Mouse (Mus musculus) liver, embryonic 16.5 days (tissue): Measurements from ENCODE around the gene Lsm7. TPM values are rescaled to one million over a fixed set of nuclear protein-coding genes. Genes with fewer than 3 reads are reported as not detected.
A peak's percentile ranks its signal among the peaks of the same experiment; 100 is the strongest.

Experiments
- ATAC-seq: fragments of 200-750 bp; cut with Nextera tagmentation; 2 replicates; pipeline ENCODE4 v1.8.0; 2017; ENCODE audit warnings: low read depth, mild to moderate bottlenecking, moderate number of reproducible peaks, moderate library complexity
- H3K27ac ChIP-seq: fragments of 300-500 bp; sonication (generic); 2 replicates; pipeline ENCODE4 v1.5.1; 2014; ENCODE audit warnings: mild to moderate bottlenecking, low read length
- H3K27me3 ChIP-seq: fragments of 300-500 bp; sonication (generic); 2 replicates; pipeline ENCODE4 v1.6.1; 2014; ENCODE audit warnings: low read depth, low read length, mixed read lengths; ENCODE audit not compliant: control insufficient read depth, insufficient read depth
- H3K36me3 ChIP-seq: fragments of 300-500 bp; sonication (generic); 2 replicates; pipeline ENCODE4 v1.6.1; 2014; ENCODE audit warnings: mild to moderate bottlenecking; ENCODE audit not compliant: control insufficient read depth, insufficient read depth
- H3K4me1 ChIP-seq: fragments of 300-500 bp; sonication (generic); 2 replicates; pipeline ENCODE4 v1.6.1; 2014; ENCODE audit warnings: low read depth, low read length, mixed read lengths; ENCODE audit not compliant: control insufficient read depth
- H3K4me2 ChIP-seq: fragments of 300-500 bp; sonication (generic); 2 replicates; pipeline ENCODE4 v1.6.1; 2014; ENCODE audit warnings: low read depth, low read length, mixed read lengths
- H3K4me3 ChIP-seq: fragments of 300-500 bp; sonication (generic); 2 replicates; pipeline ENCODE4 v1.5.1; 2014; ENCODE audit warnings: low read depth, mild to moderate bottlenecking, low read length
- H3K9ac ChIP-seq: fragments of 300-500 bp; sonication (generic); 2 replicates; pipeline ENCODE4 v1.6.1; 2014; ENCODE audit warnings: low read depth, low read length
- H3K9me3 ChIP-seq: fragments of 300-500 bp; sonication (generic); replicated peaks from 2 replicates; pipeline ENCODE4 v1.6.1; 2016; ENCODE audit warnings: low read length; ENCODE audit not compliant: control insufficient read depth
- WGBS: fragments of 180-500 bp; shearing (Covaris S2); extraction: QIAGEN DNeasy Blood & Tissue Kit; methylation state at CpG from one replicate; pipeline ENCODE4 v1.1.7; 2014; ENCODE audit not compliant: insufficient replicate concordance; 5-methylcytosine and 5-hydroxymethylcytosine counted together
- polyA plus RNA-seq: library from polyadenylated mRNA; unstranded; fragments of >200 nt; fragmentation: Nextera tagmentation; extraction: Ambion mirVana; gene quantifications from 2 replicates; pipeline ENCODE4 v1.2.1, GENCODE M21; 2015

Lsm7 gene
- polyA plus RNA-seq, result 92.5 and 108 TPM in 2 replicates

GRCm38 (mm10) chr10:80854913-80855748 lies at the start of gene Lsm7, which contains the start of gene Sppl2b:
TSS of gene Lsm7 (minus strand) at chr10:80855209.
TSS of gene Sppl2b (plus strand) at chr10:80855275.
- WGBS, result under 1% methylated on average over 81 of the region's 81 CpGs
- peak; percentile 41 for ATAC-seq
- H3K9ac ChIP-seq, result peak within 1 kb of the TSS; percentile 98
- H3K4me1 ChIP-seq, result peaks cover 47% of the 10 kb centered on the region
- no peaks in the 10 kb centered on the region for H3K9me3 ChIP-seq
- peak within 1 kb of the TSS; percentile 96 for H3K4me2 ChIP-seq
- H3K27me3 ChIP-seq, result no peaks in the 10 kb centered on the region
- H3K36me3 ChIP-seq, result peaks cover 17% of the 10 kb centered on the region
- H3K27ac ChIP-seq, result peak within 1 kb of the TSS; percentile 99
- H3K4me3 ChIP-seq, result peak within 1 kb of the TSS; percentile 96

GRCm38 (mm10) chr10:80904709-80905108 lies 49.7 kb upstream of the Lsm7 start:
- H3K36me3 ChIP-seq, result peaks cover 4% of the 10 kb centered on the region
- no peaks in the 10 kb centered on the region for H3K27me3 ChIP-seq
- H3K4me1 ChIP-seq, result peaks cover 8% of the 10 kb centered on the region
- H3K27ac ChIP-seq, result no peak overlapping the region
- H3K9me3 ChIP-seq, result no peaks in the 10 kb centered on the region
- ATAC-seq, result no peak
- 78% methylated on average over 11 of the region's 11 CpGs for WGBS
- no peak overlapping the region for H3K4me2 ChIP-seq
- no peak overlapping the region for H3K9ac ChIP-seq
- H3K4me3 ChIP-seq, result no peak overlapping the region

GRCm38 (mm10) chr10:80904004-80904693 lies 49.1 kb upstream of the Lsm7 start:
- Histone ChIP-seq H3K4me2 (no peak overlapping the region), H3K9ac (no peak overlapping the region), H3K27me3 (no peaks in the 10 kb centered on the region), H3K36me3 (peaks cover 5% of the 10 kb centered on the region), H3K27ac (no peak overlapping the region), H3K4me1 (peaks cover 14% of the 10 kb centered on the region), H3K9me3 (no peaks in the 10 kb centered on the region), H3K4me3 (no peak overlapping the region)
- 86% methylated on average over 28 of the region's 28 CpGs for WGBS
- ATAC-seq, result no peak

- no peak overlapping the region for H3K4me3 ChIP-seq
- ATAC-seq, result no peak
- H3K9me3 ChIP-seq, result no peaks in the 10 kb centered on the region
- 80% methylated on average over 10 of the region's 10 CpGs for WGBS
- no peak overlapping the region for H3K27ac ChIP-seq
- no peak overlapping the region for H3K9ac ChIP-seq
- H3K27me3 ChIP-seq, result no peaks in the 10 kb centered on the region
- H3K4me1 ChIP-seq, result peaks cover 17% of the 10 kb centered on the region
- H3K36me3 ChIP-seq, result peaks cover 7% of the 10 kb centered on the region
- H3K4me2 ChIP-seq, result no peak overlapping the region
These were observed 48.3 kb upstream of the Lsm7 start for GRCm38 (mm10) chr10:80903282-80903681.

GRCm38 (mm10) chr10:80902273-80902940 lies 47.4 kb upstream of the Lsm7 start:
- Histone ChIP-seq H3K4me1 (peaks cover 17% of the 10 kb centered on the region), H3K4me2 (no peak overlapping the region), H3K4me3 (no peak overlapping the region), H3K27me3 (no peaks in the 10 kb centered on the region), H3K9me3 (no peaks in the 10 kb centered on the region), H3K27ac (no peak overlapping the region), H3K36me3 (peaks cover 7% of the 10 kb centered on the region), H3K9ac (no peak overlapping the region)
- ATAC-seq, result no peak
- 83% methylated on average over 9 of the region's 9 CpGs for WGBS

GRCm38 (mm10) chr10:80901409-80902272 lies 46.6 kb upstream of the Lsm7 start:
- no peak for ATAC-seq
- WGBS, result 86% methylated on average over 19 of the region's 19 CpGs
- Histone ChIP-seq H3K4me2 (peak overlapping the region; percentile 64), H3K27ac (peak overlapping the region; percentile 16; the same call in 1 of the 2 replicates), H3K27me3 (no peaks in the 10 kb centered on the region), H3K4me1 (peaks cover 17% of the 10 kb centered on the region), H3K36me3 (peaks cover 7% of the 10 kb centered on the region), H3K9me3 (no peaks in the 10 kb centered on the region), H3K4me3 (peak overlapping the region; percentile 82), H3K9ac (peak overlapping the region; percentile 29; the same call in 1 of the 2 replicates)

- Histone ChIP-seq H3K27ac (peak within 1 kb of the TSS; percentile 79), H3K27me3 (no peaks in the 10 kb centered on the region), H3K9ac (peak within 1 kb of the TSS; percentile 78), H3K4me1 (peaks cover 17% of the 10 kb centered on the region), H3K4me2 (peak within 1 kb of the TSS; percentile 97), H3K4me3 (peak within 1 kb of the TSS; percentile 82), H3K9me3 (no peaks in the 10 kb centered on the region), H3K36me3 (peaks cover 7% of the 10 kb centered on the region)
- under 1% methylated on average over 72 of the region's 72 CpGs for WGBS
- ATAC-seq, result peak; percentile 95
These were observed 45.6 kb upstream of the Lsm7 start, which contains the start of gene Timm13 for GRCm38 (mm10) chr10:80900318-80901247. TSS of gene Timm13 (minus strand) at chr10:80900969.
